Mouse (Mus musculus): ENCODE results near the gene 9930111J21Rik2.
"Not testable (repeated sequence)": the region's sequence is repeated elsewhere in the genome, so short reads cannot be mapped to it uniquely, and the experiment has no call there.

9930111J21Rik2 gene

GRCm38 (mm10) chr11:48978240-48978939 lies 72.7 kb downstream of the 9930111J21Rik2 start, which contains the start of gene Olfr56:
Gene Olfr56, plus strand, starts transcription at chr11:48978889.
- TF ChIP-seq GATA4 (IDR thresholded peaks at IDR 0.05; ENCODE audit: insufficient replicate concordance, low read length) = not testable (repeated sequence)

All from liver, adult (tissue).